Mouse (Mus musculus) hematopoietic stem cell, adult 5-6 weeks (primary cell): ENCODE results near the gene Gm1110. TPM values are rescaled to one million over a fixed set of nuclear protein-coding genes. Genes with fewer than 3 reads are reported as not detected.
"Not testable (repeated sequence)": the region's sequence is repeated elsewhere in the genome, so short reads cannot be mapped to it uniquely, and the experiment has no call there.

Experiments used
- ATAC-seq, 2 experiments: fragments of 125-278 bp in 1 of 2; replicated peaks in 1 of 2; 2 replicates each; pipeline ENCODE4 v1.8.0; 2016 to 2017; ENCODE audit warnings: inconsistent platforms in 2 of 2, mild to moderate bottlenecking in 2 of 2, moderate number of reproducible peaks in 2 of 2, low read depth in 1 of 2, moderate TSS enrichment in 1 of 2; ENCODE audit not compliant: low FRiP score in 2 of 2, poor library complexity in 2 of 2, severe bottlenecking in 2 of 2, insufficient read depth in 1 of 2, low TSS enrichment in 1 of 2
- total RNA-seq: library from RNA; stranded (forward); fragments of 172-1452, 232-1000 nt; gene quantifications from 2 replicates; pipeline ENCODE4 v1.2.3, GENCODE M21; 2017

Gene Gm1110
- not detected in 2 replicates for total RNA-seq

GRCm38 (mm10) chr9:26922909-26923526, at the start of gene Gm1110:
Gene Gm1110 (minus strand): TSS chr9:26923111.
- no peak for ATAC-seq

DNA sequence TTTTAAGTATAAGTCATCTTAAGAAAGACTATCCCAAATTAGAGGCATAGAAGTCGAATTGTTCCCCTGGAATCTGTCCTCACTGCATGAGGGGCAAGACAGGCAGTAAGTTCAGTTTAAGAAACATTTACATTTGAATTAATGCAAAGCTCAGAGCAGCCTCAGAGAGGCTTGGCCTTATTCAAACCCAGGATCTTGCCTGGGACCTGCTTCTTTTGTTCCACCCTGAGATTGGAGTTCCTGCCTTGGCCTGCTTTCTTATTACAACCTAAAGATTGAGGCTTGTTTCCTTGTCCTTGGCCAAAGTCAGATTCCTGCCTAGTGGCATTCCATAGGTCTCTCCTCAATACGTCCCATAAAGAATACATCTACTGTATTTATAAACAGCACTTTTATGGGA, 24.9 kb upstream of the Gm1110 start:
- ATAC-seq, result no peak

DNA sequence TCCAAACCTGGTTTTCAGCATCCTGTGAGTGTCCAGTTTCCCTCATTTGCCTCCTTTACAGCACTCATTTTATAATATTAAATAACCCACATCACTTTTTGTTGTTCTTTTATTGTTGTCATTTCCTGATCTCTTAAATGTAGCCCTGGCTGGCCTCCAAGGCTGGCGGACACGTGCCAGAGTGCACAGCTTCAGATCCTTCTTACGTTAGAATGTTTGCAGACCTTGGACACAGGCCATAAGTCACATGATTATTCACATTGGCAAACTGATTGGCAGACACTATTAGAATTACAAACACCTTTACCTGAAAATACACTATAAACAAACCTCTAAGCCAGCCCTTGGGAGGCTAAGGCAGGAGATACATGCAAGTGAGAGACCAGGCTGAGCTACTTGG, 1.2 kb upstream of the Gm1110 start:
- ATAC-seq, result no peak

DNA sequence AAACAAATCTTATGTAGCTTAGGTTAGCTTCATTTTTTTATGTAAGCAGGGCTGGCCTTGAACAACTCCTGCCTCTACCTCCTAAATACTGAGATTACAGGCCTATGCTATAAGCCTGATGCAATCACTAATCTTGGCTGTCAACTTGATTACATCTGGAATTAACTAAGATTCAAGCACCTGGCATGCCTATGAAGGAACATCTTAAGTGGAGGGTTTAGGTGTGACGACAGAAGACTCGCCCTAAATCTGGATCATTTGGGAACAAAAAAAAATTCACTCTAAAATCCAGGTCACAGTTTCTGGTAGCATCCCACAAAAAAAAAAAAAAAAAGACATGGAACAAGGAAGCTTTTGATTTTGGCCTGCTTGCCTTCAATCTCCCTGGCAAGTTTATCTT, 3.1 kb downstream of the Gm1110 start:
- ATAC-seq, result no peak

- no peak for ATAC-seq
Observed at GRCm38 (mm10) chr9:26913150-26913549, 9.8 kb downstream of the Gm1110 start.

DNA sequence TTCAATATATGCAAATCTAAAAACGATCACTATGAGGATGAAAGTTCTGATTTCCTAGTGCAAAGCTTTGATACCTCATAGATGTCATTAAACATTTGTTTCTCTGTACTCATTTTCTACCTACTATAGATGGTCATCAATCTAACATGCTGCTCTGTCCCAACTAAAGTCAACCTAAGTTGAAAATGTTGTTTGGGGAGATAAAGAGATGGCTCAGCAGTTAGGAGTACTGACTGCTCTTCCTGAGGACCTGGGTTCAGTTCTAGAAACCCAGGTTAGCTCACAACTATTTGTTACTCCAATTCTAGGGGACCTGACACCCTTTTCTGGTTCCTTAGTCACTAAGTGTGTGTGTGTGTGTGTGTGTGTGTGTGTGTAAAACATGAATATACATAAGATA, 11.7 kb downstream of the Gm1110 start:
- no peak for ATAC-seq

GRCm38 (mm10) chr9:26869856-26870255, 53.1 kb downstream of the Gm1110 start:
- not testable (repeated sequence) for ATAC-seq

GRCm38 (mm10) chr9:26860751-26861150, 62.2 kb downstream of the Gm1110 start, which contains the start of gene Glb1l3:
Gene Glb1l3 (minus strand): TSS chr9:26860890.
- ATAC-seq, result no peak

- no peak for ATAC-seq
Observed at GRCm38 (mm10) chr9:26831089-26831488, 91.8 kb downstream of the Gm1110 start.

Other genes with a start within 250 kb of the Gm1110 start
- gene B3gat1, start 189.4 kb downstream of the Gm1110 start, total RNA-seq, result not detected in 2 replicates
- gene Glb1l2, start 116.6 kb downstream of the Gm1110 start, total RNA-seq, result 1.0 TPM in 1 of 2 replicates, not detected in the other
- gene Glb1l3, start 62.2 kb downstream of the Gm1110 start, total RNA-seq, result not detected in 2 replicates
- gene Acad8, start 76.5 kb upstream of the Gm1110 start, total RNA-seq, result 18.1 and 19.1 TPM in 2 replicates
- 59.1 and 67.3 TPM in 2 replicates for gene Thyn1, start 76.6 kb upstream of the Gm1110 start, total RNA-seq
- gene Vps26b, start 107.0 kb upstream of the Gm1110 start, total RNA-seq, result 34.8 and 45.9 TPM in 2 replicates
- 44.2 and 53.5 TPM in 2 replicates for gene Ncapd3, start 107.1 kb upstream of the Gm1110 start, total RNA-seq
- gene Jam3, start 232.3 kb upstream of the Gm1110 start, total RNA-seq, result 4.1 and 7.0 TPM in 2 replicates